Mouse (Mus musculus): ENCODE measurements at regions not wholly inside any gene's neighbourhood (a gene's known extent, or its start where the extent isn't known, plus 50 kb on each side); places are given as distances from the start of the nearest gene placed in this dataset.
A peak's percentile ranks its signal among the peaks of the same experiment; 100 is the strongest.
"Not testable (repeated sequence)": the region's sequence is repeated elsewhere in the genome, so short reads cannot be mapped to it uniquely, and the experiment has no call there.

- DNase-seq, result peak; percentile 9 to 30
These were observed 174.6 kb downstream of the Eepd1 start for GRCm38 (mm10) chr9:25655767-25656513.

- DNase-seq, result no peak
These were observed 175.2 kb downstream of the Eepd1 start for GRCm38 (mm10) chr9:25656534-25656933.

GRCm38 (mm10) chr9:25683635-25684333 is 202.4 kb downstream of the Eepd1 start:
- DNase-seq, result no peak

- peak; percentile 48 to 56 for DNase-seq
These were observed 212.3 kb downstream of the Eepd1 start for GRCm38 (mm10) chr9:25693632-25694031.

GRCm38 (mm10) chr9:25695018-25695417 is 213.7 kb downstream of the Eepd1 start:
- no peak for DNase-seq

- DNase-seq, result peak in 1 of 2 experiments; percentile 4
These were observed 232.3 kb downstream of the Eepd1 start for GRCm38 (mm10) chr9:25713636-25714035.

GRCm38 (mm10) chr9:25744162-25744561 is 262.8 kb downstream of the Eepd1 start:
- no peak for DNase-seq

GRCm38 (mm10) chr9:25751138-25751537 is 269.8 kb downstream of the Eepd1 start:
- no peak for DNase-seq

- DNase-seq, result no peak
These were observed 292.6 kb downstream of the Eepd1 start for GRCm38 (mm10) chr9:25773899-25774298.

- DNase-seq, result no peak
These were observed 301.3 kb downstream of the Eepd1 start for GRCm38 (mm10) chr9:25782631-25783030.

GRCm38 (mm10) chr9:25795142-25795910 is 314.0 kb downstream of the Eepd1 start:
- no peak for DNase-seq

- DNase-seq, result no peak
These were observed 328.2 kb downstream of the Eepd1 start for GRCm38 (mm10) chr9:25809562-25809961.

GRCm38 (mm10) chr9:25833295-25833694 is 351.9 kb downstream of the Eepd1 start:
- DNase-seq, result no peak

GRCm38 (mm10) chr9:25849914-25850313 is 368.6 kb downstream of the Eepd1 start:
- not testable (repeated sequence) for DNase-seq

GRCm38 (mm10) chr9:25850608-25851007 is 369.3 kb downstream of the Eepd1 start:
- DNase-seq, result not testable (repeated sequence)

GRCm38 (mm10) chr9:25854545-25854944 is 373.2 kb downstream of the Eepd1 start:
- no peak for DNase-seq

- DNase-seq, result no peak
These were observed 388.9 kb downstream of the Eepd1 start for GRCm38 (mm10) chr9:25870260-25870659.

- DNase-seq, result no peak
These were observed 415.1 kb downstream of the Eepd1 start for GRCm38 (mm10) chr9:25896333-25896905.
